Mouse (Mus musculus) kidney, embryonic 15.5 days (tissue): ENCODE measurements around the gene Nelfcd. TPM values are rescaled to one million over a fixed set of nuclear protein-coding genes. Genes with fewer than 3 reads are reported as not detected.
A peak's percentile ranks its signal among the peaks of the same experiment; 100 is the strongest.

Source experiments
- ATAC-seq: fragments of 200-750 bp; cut with Nextera tagmentation; replicated peaks from 2 replicates; pipeline ENCODE4 v1.8.0; 2017; ENCODE audit warnings: moderate TSS enrichment; ENCODE audit not compliant: low FRiP score
- H3K27ac ChIP-seq: fragments of 300-500 bp; sonication (generic); 2 replicates; pipeline ENCODE4 v1.5.1; 2015; ENCODE audit warnings: mild to moderate bottlenecking, inconsistent platforms
- H3K27me3 ChIP-seq: fragments of 300-500 bp; sonication (generic); 2 replicates; pipeline ENCODE4 v1.6.1; 2015; ENCODE audit warnings: inconsistent platforms
- H3K36me3 ChIP-seq: fragments of 300-500 bp; sonication (generic); 2 replicates; pipeline ENCODE4 v1.6.1; 2015; ENCODE audit warnings: inconsistent platforms
- H3K4me1 ChIP-seq: fragments of 300-500 bp; sonication (generic); 2 replicates; pipeline ENCODE4 v1.6.1; 2015; ENCODE audit warnings: inconsistent platforms
- H3K4me2 ChIP-seq: fragments of 300-500 bp; sonication (generic); 2 replicates; pipeline ENCODE4 v1.6.1; 2015; ENCODE audit warnings: moderate library complexity, mild to moderate bottlenecking, inconsistent platforms
- H3K4me3 ChIP-seq: fragments of 300-500 bp; sonication (generic); replicated peaks from 2 replicates; pipeline ENCODE4 v1.5.1; 2015; ENCODE audit warnings: mild to moderate bottlenecking, inconsistent platforms
- H3K9ac ChIP-seq: fragments of 300-500 bp; sonication (generic); 2 replicates; pipeline ENCODE4 v1.6.1; 2015; ENCODE audit warnings: mild to moderate bottlenecking, inconsistent platforms
- H3K9me3 ChIP-seq: fragments of 300-500 bp; sonication (generic); replicated peaks from 2 replicates; pipeline ENCODE4 v1.6.1; 2016; ENCODE audit warnings: inconsistent platforms
- WGBS: fragments of 180-500 bp; shearing (Covaris S2); methylation state at CpG from one replicate; pipeline ENCODE4 v1.1.7; 2015; ENCODE audit warnings: mixed read lengths; 5-methylcytosine and 5-hydroxymethylcytosine counted together
- polyA plus RNA-seq: library from polyadenylated mRNA; unstranded; fragments of >200 nt; fragmentation: Nextera tagmentation; extraction: Ambion mirVana; gene quantifications from 2 replicates; pipeline ENCODE4 v1.2.1, GENCODE M21; 2015

Gene Nelfcd
- polyA plus RNA-seq, 1 experiment from 2014 or later: 130 TPM

DNA sequence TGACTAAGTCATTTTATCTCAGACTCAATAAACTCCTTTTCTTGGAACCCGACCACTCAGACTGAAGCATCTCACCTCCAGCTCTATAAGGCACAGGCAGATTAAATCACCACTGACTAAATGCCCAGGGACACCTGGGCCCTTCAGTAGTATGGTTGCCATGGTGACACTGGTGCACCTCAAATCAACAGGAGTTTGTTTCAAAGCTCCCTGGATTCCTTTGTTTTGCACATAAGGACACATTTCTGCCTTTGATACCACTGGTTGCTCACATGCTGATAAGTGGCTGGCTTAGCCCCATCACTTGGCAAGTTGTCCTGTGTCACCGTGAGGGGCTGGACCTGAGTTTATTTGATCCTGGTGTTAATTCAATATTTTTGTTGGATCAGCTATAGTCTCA, 43.8 kb downstream of the Nelfcd start:
- 68% methylated on average over 2 of the region's 2 CpGs for WGBS
- no peak for ATAC-seq

GRCm38 (mm10) chr2:174463370-174463769, 47.8 kb downstream of the Nelfcd start:
- Histone ChIP-seq H3K9ac (peak overlapping the region; percentile 83), H3K4me2 (peak overlapping the region; percentile 90), H3K9me3 (no peaks in the 10 kb centered on the region), H3K36me3 (peaks cover 62% of the 10 kb centered on the region), H3K4me3 (peak overlapping the region; percentile 91), H3K4me1 (peaks cover 18% of the 10 kb centered on the region), H3K27me3 (no peaks in the 10 kb centered on the region), H3K27ac (peak overlapping the region; percentile 84)
- ATAC-seq: peak; percentile 37
- 30% methylated on average over 10 of the region's 10 CpGs for WGBS

More for the DNA sequence above, 43.8 kb downstream of the Nelfcd start:
- Histone ChIP-seq H3K9me3 (no peaks in the 10 kb centered on the region), H3K27me3 (no peaks in the 10 kb centered on the region), H3K9ac (no peak overlapping the region), H3K36me3 (peaks cover 29% of the 10 kb centered on the region), H3K4me2 (no peak overlapping the region), H3K4me1 (peaks cover 13% of the 10 kb centered on the region), H3K4me3 (no peak overlapping the region), H3K27ac (no peak overlapping the region)

DNA sequence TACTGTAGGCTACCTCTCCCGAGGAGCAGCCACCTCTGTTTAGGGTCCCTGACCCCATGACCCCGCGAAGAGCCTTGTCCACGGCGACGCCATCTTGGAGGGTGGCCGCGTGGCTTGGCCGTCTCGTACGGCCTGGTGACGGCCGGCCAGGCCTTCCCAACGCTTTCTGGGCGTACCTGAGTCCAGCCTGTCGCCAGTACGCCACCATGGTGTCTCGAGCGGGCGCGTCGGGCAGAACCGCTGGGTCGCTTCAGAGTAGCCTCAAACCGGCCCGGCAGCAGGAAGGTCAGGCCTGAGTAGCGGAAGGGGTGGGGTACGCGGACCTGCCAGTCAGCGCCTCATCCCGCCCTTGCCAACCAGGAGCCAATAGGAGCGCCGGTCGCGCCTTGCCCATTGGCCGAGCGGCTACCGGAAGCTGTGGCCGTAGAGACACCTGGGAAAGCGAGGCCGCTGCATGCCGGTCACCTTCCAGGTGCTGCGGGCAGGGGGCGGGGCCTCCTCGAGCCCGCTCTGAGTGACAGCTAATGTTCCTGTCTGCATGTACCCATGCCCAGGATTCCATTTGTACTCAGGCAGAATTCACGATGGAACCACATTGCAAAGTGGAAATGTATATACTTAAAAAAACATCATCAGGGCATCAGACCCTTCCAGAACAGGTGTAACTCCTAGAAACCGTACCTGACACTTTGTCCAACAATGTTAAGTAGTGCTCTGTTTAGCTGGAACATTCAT, 48.4 kb downstream of the Nelfcd start, which contains the start of gene Atp5e:
Atp5e (minus strand) TSS at position 317 of the 735 bp plus-strand sequence.
- Histone ChIP-seq H3K4me1 (peaks cover 18% of the 10 kb centered on the region), H3K4me3 (peak within 1 kb of the TSS; percentile 91), H3K9me3 (no peaks in the 10 kb centered on the region), H3K27ac (peak within 1 kb of the TSS; percentile 84), H3K4me2 (peak within 1 kb of the TSS; percentile 90), H3K9ac (peak within 1 kb of the TSS; percentile 83), H3K27me3 (no peaks in the 10 kb centered on the region), H3K36me3 (peaks cover 66% of the 10 kb centered on the region)
- WGBS: 2% methylated on average over 48 of the region's 48 CpGs
- peak; percentile 100 for ATAC-seq

DNA sequence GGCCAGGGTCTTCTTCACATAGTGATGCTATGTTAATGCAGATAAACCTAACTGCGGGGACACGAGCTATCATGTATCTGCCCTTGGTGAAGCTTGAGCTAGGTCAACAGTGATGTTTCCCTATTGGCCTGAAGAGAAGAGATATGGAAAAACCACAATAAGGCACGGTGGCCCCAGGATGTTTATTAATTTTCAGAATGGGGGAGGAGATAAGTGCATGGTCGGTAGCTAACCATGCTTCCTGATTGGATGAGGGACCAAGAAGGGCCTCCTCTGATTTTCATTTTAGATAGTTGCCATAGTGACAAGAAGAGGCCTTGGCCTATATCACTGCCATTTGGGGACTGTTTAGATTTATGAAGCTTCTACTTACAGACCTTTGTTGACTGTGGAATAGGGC, 54.7 kb downstream of the Nelfcd start:
- Histone ChIP-seq H3K4me3 (no peak overlapping the region), H3K36me3 (peaks cover 49% of the 10 kb centered on the region), H3K4me1 (peaks cover 33% of the 10 kb centered on the region), H3K27ac (no peak overlapping the region), H3K27me3 (no peaks in the 10 kb centered on the region), H3K4me2 (no peak overlapping the region), H3K9me3 (no peaks in the 10 kb centered on the region), H3K9ac (no peak overlapping the region)
- no peak for ATAC-seq
- WGBS: 80% methylated on average over 4 of the region's 4 CpGs

- Histone ChIP-seq H3K9ac (no peak overlapping the region), H3K4me2 (no peak overlapping the region), H3K4me1 (peaks cover 33% of the 10 kb centered on the region), H3K27ac (no peak overlapping the region), H3K4me3 (no peak overlapping the region), H3K27me3 (no peaks in the 10 kb centered on the region), H3K36me3 (peaks cover 43% of the 10 kb centered on the region), H3K9me3 (no peaks in the 10 kb centered on the region)
- 94% methylated on average over 7 of the region's 7 CpGs for WGBS
- no peak for ATAC-seq
Measured at GRCm38 (mm10) chr2:174470786-174471405, 55.3 kb downstream of the Nelfcd start.

DNA sequence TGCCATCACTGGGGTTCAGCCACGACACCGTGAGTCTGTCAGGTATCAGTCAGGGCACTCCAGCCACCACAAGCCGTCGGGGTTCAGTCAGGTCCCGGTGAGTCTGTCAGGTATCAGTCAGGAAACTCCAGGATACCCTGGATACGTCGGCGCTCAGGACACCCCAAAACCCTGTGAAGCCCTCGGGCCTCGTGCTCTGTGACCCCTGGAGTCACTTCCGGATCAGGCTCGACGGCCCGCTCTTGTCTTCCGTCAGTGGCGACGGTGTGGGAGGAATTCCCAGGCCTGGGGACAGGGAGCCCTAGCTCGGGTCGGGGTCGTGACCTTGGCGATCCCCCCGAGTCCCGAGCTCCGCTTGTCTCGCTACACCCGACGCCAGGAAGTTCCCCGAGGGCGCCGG, 56.8 kb downstream of the Nelfcd start:
- peak overlapping the region; percentile 88 for H3K4me3 ChIP-seq
- 7% methylated on average over 30 of the region's 30 CpGs for WGBS
- no peaks in the 10 kb centered on the region for H3K9me3 ChIP-seq
- H3K4me1 ChIP-seq: peaks cover 33% of the 10 kb centered on the region
- peak overlapping the region; percentile 78 for H3K27ac ChIP-seq
- no peaks in the 10 kb centered on the region for H3K27me3 ChIP-seq
- peaks cover 30% of the 10 kb centered on the region for H3K36me3 ChIP-seq
- peak overlapping the region; percentile 78 for H3K4me2 ChIP-seq
- peak; percentile 31 for ATAC-seq
- H3K9ac ChIP-seq: peak overlapping the region; percentile 89

- Histone ChIP-seq H3K4me3 (peak within 1 kb of the TSS; percentile 88), H3K9me3 (no peaks in the 10 kb centered on the region), H3K27ac (peak within 1 kb of the TSS; percentile 84), H3K36me3 (peaks cover 25% of the 10 kb centered on the region), H3K9ac (peak within 1 kb of the TSS; percentile 89), H3K4me1 (peaks cover 33% of the 10 kb centered on the region), H3K27me3 (no peaks in the 10 kb centered on the region), H3K4me2 (peak within 1 kb of the TSS; percentile 78)
- ATAC-seq: peak; percentile 99
- under 1% methylated on average over 53 of the region's 53 CpGs for WGBS
Measured at GRCm38 (mm10) chr2:174472818-174473549, 57.4 kb downstream of the Nelfcd start, which contains the start of gene Prelid3b. Gene Prelid3b, minus strand, starts transcription at chr2:174473081.

- Histone ChIP-seq H3K4me2 (peak overlapping the region; percentile 78), H3K27ac (peak overlapping the region; percentile 84), H3K27me3 (no peaks in the 10 kb centered on the region), H3K36me3 (peaks cover 24% of the 10 kb centered on the region), H3K4me1 (peaks cover 29% of the 10 kb centered on the region), H3K9ac (peak overlapping the region; percentile 48; the same call in 1 of the 2 replicates), H3K4me3 (peak overlapping the region; percentile 88), H3K9me3 (no peaks in the 10 kb centered on the region)
- ATAC-seq: no peak
- 72% methylated on average over 5 of the region's 5 CpGs for WGBS
Measured at GRCm38 (mm10) chr2:174473550-174473927, 57.9 kb downstream of the Nelfcd start.

Other genes with a start within 250 kb of the Nelfcd start
- 1,546 and 1,642 TPM in 2 replicates for gene Gnas, start 131.5 kb upstream of the Nelfcd start, polyA plus RNA-seq
- 13.1 and 15.7 TPM in 2 replicates for gene Gm20721, start 69.1 kb upstream of the Nelfcd start, polyA plus RNA-seq
- 133 and 136 TPM in 2 replicates for gene Ctsz, start 23.2 kb downstream of the Nelfcd start, polyA plus RNA-seq
- 1.6 and 2.6 TPM in 2 replicates for gene Tubb1, start 34.9 kb downstream of the Nelfcd start, polyA plus RNA-seq
- gene Atp5e, start 48.3 kb downstream of the Nelfcd start, polyA plus RNA-seq: 849 and 854 TPM in 2 replicates
- 109 and 110 TPM in 2 replicates for gene Prelid3b, start 57.3 kb downstream of the Nelfcd start, polyA plus RNA-seq
- gene Zfp831, start 227.7 kb downstream of the Nelfcd start, polyA plus RNA-seq: not detected in 2 replicates